Mouse (Mus musculus): ENCODE measurements at regions not wholly inside any gene's neighbourhood (a gene's known extent, or its start where the extent isn't known, plus 50 kb on each side); places are given as distances from the start of the nearest gene placed in this dataset.

DNA sequence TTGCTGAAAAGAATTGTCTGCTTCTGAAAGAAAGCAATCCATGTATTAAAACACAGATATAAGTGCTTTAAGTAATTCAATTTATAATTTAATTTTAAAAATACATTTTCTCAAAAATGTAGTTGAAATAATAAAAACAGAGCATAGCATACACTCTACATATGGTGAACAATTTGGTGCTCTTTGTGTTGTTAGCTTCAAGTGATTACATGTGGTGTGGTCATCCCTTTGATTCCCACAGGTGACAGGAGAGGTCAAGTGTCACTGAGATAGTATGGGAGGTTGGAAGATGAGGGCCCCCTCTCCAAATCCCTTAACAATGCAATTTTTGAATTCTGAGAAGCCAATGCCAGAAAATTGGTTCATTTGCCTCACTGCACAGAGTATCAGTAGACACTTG is 819.5 kb upstream of the Prmt6 start:
- TF ChIP-seq POLR2A (IDR thresholded peaks at IDR 0.05; ENCODE audit: extremely low read depth, insufficient read depth, low read length) (no peak), CTCF (IDR thresholded peaks at IDR 0.05; ENCODE audit: extremely low read depth, insufficient read depth, low read length) (no peak)

Measured in cortical plate, adult 2 months (tissue).